Mouse (Mus musculus) cerebellum, adult 18-20 months (tissue): ENCODE results near the gene Copz2.
"Not testable (repeated sequence)": the region's sequence is repeated elsewhere in the genome, so short reads cannot be mapped to it uniquely, and the experiment has no call there.

Experiments
- DNase-seq, 2 experiments: peaks; one replicate each; pipeline ENCODE4 v3.0.0; 2021

Gene Copz2

GRCm38 (mm10) chr11:96829403-96829812, 20.3 kb upstream of the Copz2 start:
- DNase-seq = peak in 1 of 2 experiments; percentile 68

- DNase-seq = peak; percentile 96 to 100
Measured at GRCm38 (mm10) chr11:96829813-96830538, 19.7 kb upstream of the Copz2 start, which contains the start of gene Nfe2l1. TSS of gene Nfe2l1 (minus strand) at chr11:96829968.

- no peak for DNase-seq
Measured at GRCm38 (mm10) chr11:96830539-96831216, 19.0 kb upstream of the Copz2 start.

- no peak for DNase-seq
Measured at GRCm38 (mm10) chr11:96831516-96831915, 18.2 kb upstream of the Copz2 start.

- DNase-seq = no peak
Measured at GRCm38 (mm10) chr11:96832541-96832940, 17.1 kb upstream of the Copz2 start.

GRCm38 (mm10) chr11:96832973-96833372, 16.7 kb upstream of the Copz2 start:
- no peak for DNase-seq

- no peak for DNase-seq
Measured at GRCm38 (mm10) chr11:96834127-96834526, 15.5 kb upstream of the Copz2 start.

GRCm38 (mm10) chr11:96837298-96837697, 12.4 kb upstream of the Copz2 start:
- DNase-seq = no peak

- no peak for DNase-seq
Measured at GRCm38 (mm10) chr11:96838341-96838740, 11.3 kb upstream of the Copz2 start.

- no peak for DNase-seq
Measured at GRCm38 (mm10) chr11:96839428-96839827, 10.2 kb upstream of the Copz2 start.

GRCm38 (mm10) chr11:96839877-96840276, 9.8 kb upstream of the Copz2 start:
- DNase-seq = no peak

GRCm38 (mm10) chr11:96840290-96840689, 9.4 kb upstream of the Copz2 start:
- no peak for DNase-seq

GRCm38 (mm10) chr11:96843627-96844026, 6.0 kb upstream of the Copz2 start:
- DNase-seq = no peak

GRCm38 (mm10) chr11:96847240-96847639, 2.4 kb upstream of the Copz2 start:
- DNase-seq = no peak

- DNase-seq = no peak
Measured at GRCm38 (mm10) chr11:96848694-96849093, 976 bp upstream of the Copz2 start.

- not testable (repeated sequence) for DNase-seq
Measured at GRCm38 (mm10) chr11:96849145-96849544, 525 bp upstream of the Copz2 start.

GRCm38 (mm10) chr11:96857446-96857845, 7.8 kb downstream of the Copz2 start:
- DNase-seq = no peak

GRCm38 (mm10) chr11:96859635-96860034, 10.0 kb downstream of the Copz2 start:
- no peak for DNase-seq

GRCm38 (mm10) chr11:96860564-96860963, 10.9 kb downstream of the Copz2 start:
- DNase-seq = peak; percentile 85 to 89

GRCm38 (mm10) chr11:96861446-96861845, 11.8 kb downstream of the Copz2 start:
- DNase-seq = peak in 1 of 2 experiments; percentile 36

- peak; percentile 94 to 98 for DNase-seq
Measured at GRCm38 (mm10) chr11:96861878-96862289, 12.2 kb downstream of the Copz2 start.

- DNase-seq = no peak
Measured at GRCm38 (mm10) chr11:96862534-96862933, 12.9 kb downstream of the Copz2 start.

GRCm38 (mm10) chr11:96863206-96863995, 13.7 kb downstream of the Copz2 start:
- DNase-seq = peak; percentile 40 to 52
